Mouse (Mus musculus): Measurements from ENCODE around the gene Clstn1. TPM values are rescaled to one million over a fixed set of nuclear protein-coding genes. Genes with fewer than 3 reads are reported as not detected.

The Clstn1 gene
- total and polyA plus RNA-seq, 2 experiments from 2014 or later, result 206 to 590 TPM

- WGBS, result 18% methylated on average over 7 of the region's 7 CpGs
- DNase-seq (ENCODE audit: low spot score) (no peak), ATAC-seq (peak; percentile 62)
- Histone ChIP-seq H3K27ac (no peak overlapping the region), H3K9ac (replicated peaks; ENCODE audit: low read length) (no peak overlapping the region), H3K27me3 (ENCODE audit: insufficient read depth, low read length) (no peaks in the 10 kb centered on the region), H3K4me3 (ENCODE audit: low read length) (no peak overlapping the region), H3K4me1 (ENCODE audit: insufficient read depth, low read length) (peaks cover 5% of the 10 kb centered on the region; the same call in 1 of the 2 replicates), H3K4me2 (ENCODE audit: low read depth, low read length) (no peak overlapping the region), H3K36me3 (ENCODE audit: insufficient read depth, low read length) (no peaks in the 10 kb centered on the region), H3K9me3 (ENCODE audit: low read length) (no peaks in the 10 kb centered on the region)
- TF ChIP-seq CTCF (IDR thresholded peaks at IDR 0.05; ENCODE audit: low read depth), result no peak
Measured at GRCm38 (mm10) chr4:149578831-149579230, 7.4 kb upstream of the Clstn1 start.

DNA sequence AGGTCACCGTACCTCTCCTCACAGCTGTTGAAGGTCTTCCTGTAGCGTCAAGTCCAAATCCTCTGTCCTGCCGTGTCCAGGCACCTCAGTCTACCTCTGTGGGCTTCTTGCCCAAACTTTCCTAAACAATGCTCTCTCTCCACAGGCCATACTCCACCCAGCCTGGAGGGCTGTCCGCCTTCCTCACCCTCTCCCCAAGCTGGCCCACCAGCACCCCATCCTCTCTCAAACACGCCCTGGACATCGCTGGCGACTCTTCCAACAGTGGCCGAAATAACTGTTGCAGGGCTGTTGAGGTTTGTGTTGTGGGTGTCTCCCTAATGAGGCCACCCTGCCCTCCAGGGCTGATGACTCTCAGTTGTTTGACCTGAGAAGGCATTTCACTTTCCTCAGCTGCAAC, 1.0 kb upstream of the Clstn1 start:
- DNase-seq (ENCODE audit: low spot score), result no peak
- no peak overlapping the region for H3K4me3 ChIP-seq (ENCODE audit: low read length)
- no peak overlapping the region for H3K9ac ChIP-seq (replicated peaks; ENCODE audit: low read length)
- no peaks in the 10 kb centered on the region for H3K27me3 ChIP-seq (ENCODE audit: insufficient read depth, low read length)
- no peak for ATAC-seq
- H3K9me3 ChIP-seq (ENCODE audit: low read length), result no peaks in the 10 kb centered on the region
- 0 out of 2 replicates have a peak, but pooled peaks cover 3% of the 10 kb centered on the region for H3K4me1 ChIP-seq (ENCODE audit: insufficient read depth, low read length)
- no peaks in the 10 kb centered on the region for H3K36me3 ChIP-seq (ENCODE audit: insufficient read depth, low read length)
- H3K4me2 ChIP-seq (ENCODE audit: low read depth, low read length), result no peak overlapping the region
- WGBS, result 84% methylated on average over 8 of the region's 8 CpGs
- TF ChIP-seq CTCF (IDR thresholded peaks at IDR 0.05; ENCODE audit: low read depth), result no peak
- peak overlapping the region; percentile 91; the same call in 1 of the 2 replicates for H3K27ac ChIP-seq

DNA sequence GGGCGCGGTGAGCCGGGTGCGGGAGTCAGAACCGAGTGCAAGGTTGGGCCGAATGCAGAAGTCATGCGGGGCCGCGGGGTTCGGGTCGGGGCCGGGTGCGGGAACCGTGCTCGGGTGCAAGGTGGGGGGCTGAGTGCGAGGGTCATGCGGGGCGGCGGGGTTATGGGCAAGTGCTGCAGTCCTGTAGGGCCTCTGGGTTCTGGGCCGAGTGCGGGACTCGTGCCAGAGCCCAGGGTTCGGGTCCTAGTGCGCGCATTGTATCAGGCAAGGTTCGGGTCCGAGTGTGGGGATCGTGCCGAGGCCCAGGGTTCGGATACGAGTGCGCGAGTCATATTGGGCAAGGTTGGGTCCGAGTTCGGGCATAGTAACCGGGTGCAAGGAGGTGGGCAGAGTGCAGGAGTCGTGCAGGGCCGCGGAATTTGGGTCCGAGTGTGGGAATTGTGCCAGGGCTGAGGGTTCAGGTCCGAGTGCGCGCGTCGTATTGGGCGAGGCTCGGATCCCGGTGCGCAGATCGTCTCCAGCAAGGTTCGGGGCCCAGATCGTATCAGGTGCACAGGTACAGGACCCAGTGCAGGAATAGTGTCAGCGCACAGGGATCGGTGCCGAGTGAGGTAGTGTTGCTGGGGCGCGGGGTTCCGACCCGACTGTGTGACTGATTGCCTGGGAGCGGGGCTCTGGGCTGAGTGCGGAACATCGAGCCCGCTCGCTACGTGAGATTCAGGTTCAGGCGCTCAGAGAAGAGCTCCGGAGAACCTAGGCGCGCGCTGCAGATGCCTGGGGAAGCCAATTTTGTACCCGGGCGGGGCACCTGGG, 721 bp downstream of the Clstn1 start:
- WGBS, result under 1% methylated on average over 71 of the region's 72 CpGs
- Histone ChIP-seq H3K9ac (replicated peaks; ENCODE audit: low read length) (peak overlapping the region; percentile 94), H3K4me1 (ENCODE audit: insufficient read depth, low read length) (0 out of 2 replicates have a peak, but pooled peaks cover 3% of the 10 kb centered on the region), H3K9me3 (ENCODE audit: low read length) (no peaks in the 10 kb centered on the region), H3K27me3 (ENCODE audit: insufficient read depth, low read length) (no peaks in the 10 kb centered on the region), H3K27ac (peak overlapping the region; percentile 91), H3K4me2 (ENCODE audit: low read depth, low read length) (peak overlapping the region; percentile 98), H3K36me3 (ENCODE audit: insufficient read depth, low read length) (no peaks in the 10 kb centered on the region), H3K4me3 (ENCODE audit: low read length) (peak overlapping the region; percentile 94)
- ATAC-seq (peak; percentile 70), DNase-seq (ENCODE audit: low spot score) (peak; percentile 68)
- no peak for TF ChIP-seq CTCF (IDR thresholded peaks at IDR 0.05; ENCODE audit: low read depth)

- H3K9ac ChIP-seq (replicated peaks; ENCODE audit: low read length), result peak overlapping the region; percentile 94
- H3K27ac ChIP-seq, result peak overlapping the region; percentile 91; the same call in 1 of the 2 replicates
- peak overlapping the region; percentile 94 for H3K4me3 ChIP-seq (ENCODE audit: low read length)
- DNase-seq (ENCODE audit: low spot score), result no peak
- H3K27me3 ChIP-seq (ENCODE audit: insufficient read depth, low read length), result no peaks in the 10 kb centered on the region
- no peak for TF ChIP-seq CTCF (IDR thresholded peaks at IDR 0.05; ENCODE audit: low read depth)
- peak; percentile 11; the same call in 1 of the 2 replicates for ATAC-seq
- 4% methylated on average over 24 of the region's 24 CpGs for WGBS
- no peaks in the 10 kb centered on the region for H3K36me3 ChIP-seq (ENCODE audit: insufficient read depth, low read length)
- H3K9me3 ChIP-seq (ENCODE audit: low read length), result no peaks in the 10 kb centered on the region
- H3K4me2 ChIP-seq (ENCODE audit: low read depth, low read length), result peak overlapping the region; percentile 98
- 0 out of 2 replicates have a peak, but pooled peaks cover 3% of the 10 kb centered on the region for H3K4me1 ChIP-seq (ENCODE audit: insufficient read depth, low read length)
Measured at GRCm38 (mm10) chr4:149587596-149588168, 1.4 kb downstream of the Clstn1 start.

DNA sequence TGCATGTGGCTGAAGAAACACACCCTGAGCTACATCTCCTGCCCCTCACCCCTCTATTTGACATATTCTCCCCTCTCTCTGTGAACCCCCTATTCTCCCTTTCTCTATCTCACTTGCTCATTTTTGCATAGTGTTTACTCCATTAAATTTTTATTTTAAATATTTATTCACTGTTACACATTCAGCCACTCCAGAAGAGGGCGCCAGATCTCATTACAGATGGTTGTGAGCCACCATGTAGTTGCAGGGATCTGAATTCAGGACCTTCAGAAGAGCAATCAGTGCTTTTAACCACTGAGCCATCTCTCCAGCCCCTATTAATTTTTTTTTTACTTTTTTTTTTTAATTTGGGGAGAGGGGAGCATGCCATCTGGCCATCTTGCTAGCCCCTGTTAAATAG, 3.9 kb downstream of the Clstn1 start:
- no peak overlapping the region for H3K9ac ChIP-seq (replicated peaks; ENCODE audit: low read length)
- 97% methylated on average over 1 of the region's 1 CpGs for WGBS
- DNase-seq (ENCODE audit: low spot score) (no peak), ATAC-seq (no peak)
- H3K4me1 ChIP-seq (ENCODE audit: insufficient read depth, low read length), result 0 out of 2 replicates have a peak, but pooled peaks cover 3% of the 10 kb centered on the region
- H3K9me3 ChIP-seq (ENCODE audit: low read length), result no peaks in the 10 kb centered on the region
- no peaks in the 10 kb centered on the region for H3K36me3 ChIP-seq (ENCODE audit: insufficient read depth, low read length)
- no peak overlapping the region for H3K27ac ChIP-seq
- peak; percentile 39 for TF ChIP-seq CTCF (IDR thresholded peaks at IDR 0.05; ENCODE audit: low read depth)
- no peaks in the 10 kb centered on the region for H3K27me3 ChIP-seq (ENCODE audit: insufficient read depth, low read length)
- H3K4me3 ChIP-seq (ENCODE audit: low read length), result no peak overlapping the region
- no peak overlapping the region for H3K4me2 ChIP-seq (ENCODE audit: low read depth, low read length)

DNA sequence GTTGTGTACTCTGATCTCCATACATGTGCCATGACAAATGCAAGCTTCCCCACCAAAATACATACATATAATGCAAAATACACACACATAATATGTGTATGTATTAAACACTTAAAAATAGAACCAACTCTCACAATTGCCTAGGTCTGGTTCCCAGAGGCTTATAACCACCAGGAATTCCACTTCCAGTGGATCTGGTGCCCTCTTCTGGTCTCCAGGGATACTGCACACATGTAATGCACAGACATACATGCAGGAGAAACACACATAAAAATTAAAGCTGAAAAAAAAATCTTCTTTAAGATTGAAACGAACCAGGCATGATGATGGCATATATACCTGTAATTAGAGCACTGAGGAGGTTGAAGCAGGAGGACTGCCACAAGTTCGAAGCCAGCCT, 5.2 kb downstream of the Clstn1 start:
- ATAC-seq (no peak), DNase-seq (ENCODE audit: low spot score) (no peak)
- peak; percentile 56 for TF ChIP-seq CTCF (IDR thresholded peaks at IDR 0.05; ENCODE audit: low read depth)
- no peaks in the 10 kb centered on the region for H3K9me3 ChIP-seq (ENCODE audit: low read length)
- WGBS, result 88% methylated on average over 2 of the region's 2 CpGs
- H3K9ac ChIP-seq (replicated peaks; ENCODE audit: low read length), result no peak overlapping the region
- no peak overlapping the region for H3K27ac ChIP-seq
- H3K4me2 ChIP-seq (ENCODE audit: low read depth, low read length), result no peak overlapping the region
- no peaks in the 10 kb centered on the region for H3K27me3 ChIP-seq (ENCODE audit: insufficient read depth, low read length)
- H3K4me1 ChIP-seq (ENCODE audit: insufficient read depth, low read length), result no peaks in the 10 kb centered on the region
- H3K4me3 ChIP-seq (ENCODE audit: low read length), result no peak overlapping the region
- H3K36me3 ChIP-seq (ENCODE audit: insufficient read depth, low read length), result no peaks in the 10 kb centered on the region
